Mouse (Mus musculus) brain, embryonic 18.5 days (tissue): ENCODE results near the gene B2m.

Experiments used
- DNase-seq: peaks from one replicate; pipeline ENCODE4 v3.0.0-alpha.2; 2012; ENCODE audit warnings: low read depth, low spot score

B2m gene

GRCm38 (mm10) chr2:122191849-122192248, 44.4 kb downstream of the B2m start:
- DNase-seq = no peak

GRCm38 (mm10) chr2:122194509-122194929, 47.0 kb downstream of the B2m start:
- peak; percentile 47 for DNase-seq

GRCm38 (mm10) chr2:122201501-122201900, 54.0 kb downstream of the B2m start:
- DNase-seq = no peak
